Mouse (Mus musculus): ENCODE results near the gene Fam219a. TPM values are rescaled to one million over a fixed set of nuclear protein-coding genes. Genes with fewer than 3 reads are reported as not detected.
A peak's percentile ranks its signal among the peaks of the same experiment; 100 is the strongest.

Fam219a gene
- polyA plus RNA-seq, 1 experiment: 16.0 TPM

GRCm38 (mm10) chr4:41468396-41469080, 100.8 kb downstream of the Fam219a start:
- Histone ChIP-seq H3K4me3 (ENCODE audit: low read depth, low read length) (no peak overlapping the region), H3K4me1 (ENCODE audit: control insufficient read depth, insufficient read depth, insufficient read length, low read length) (no peaks in the 10 kb centered on the region; the same call in 1 of the 2 replicates), H3K27me3 (ENCODE audit: control insufficient read depth, insufficient read depth, low read length) (no peaks in the 10 kb centered on the region), H3K27ac (ENCODE audit: insufficient read depth, low read depth, low read length) (no peak overlapping the region), H3K36me3 (ENCODE audit: control insufficient read depth, insufficient read depth, low read length) (no peaks in the 10 kb centered on the region)
- no peak for TF ChIP-seq POLR2A (IDR thresholded peaks at IDR 0.05; ENCODE audit: low read depth, low read length)
- peak; percentile 38; the same call in 1 of the 2 replicates for TF ChIP-seq CTCF (IDR thresholded peaks at IDR 0.05; ENCODE audit: extremely low read depth, insufficient read length, insufficient replicate concordance, low read depth, low read length)
- 52% methylated on average over 17 of the region's 17 CpGs for WGBS

Other genes starting within 250 kb of the Fam219a start
- gene Ubap1, start 220.5 kb downstream of the Fam219a start, polyA plus RNA-seq (2012; rRNA removed): 11.3 and 24.6 TPM in 2 replicates
- gene Kif24, start 104.7 kb downstream of the Fam219a start, polyA plus RNA-seq (2012; rRNA removed): 0.62 and 1.1 TPM in 2 replicates
- 4.8 and 10.5 TPM in 2 replicates for gene Nudt2, start 104.4 kb downstream of the Fam219a start, polyA plus RNA-seq (2012; rRNA removed)
- gene AI464131, start 66.5 kb downstream of the Fam219a start, polyA plus RNA-seq (2012; rRNA removed): 4.6 and 10.2 TPM in 2 replicates
- gene 1110017D15Rik, start 52.2 kb downstream of the Fam219a start, polyA plus RNA-seq (2012; rRNA removed): 0.37 TPM in 1 of 2 replicates, not detected in the other
- 1.3 and 5.4 TPM in 2 replicates for gene Dnaic1, start 237 bp upstream of the Fam219a start, polyA plus RNA-seq (2012; rRNA removed)
- gene Enho, start 70.8 kb upstream of the Fam219a start, polyA plus RNA-seq (2012; rRNA removed): 7.6 and 9.3 TPM in 2 replicates
- gene Cntfr, start 127.6 kb upstream of the Fam219a start, polyA plus RNA-seq (2012; rRNA removed): 1.7 and 2.0 TPM in 2 replicates
- 24.8 and 28.6 TPM in 2 replicates for gene Il11ra1, start 130.5 kb upstream of the Fam219a start, polyA plus RNA-seq (2012; rRNA removed)
- gene Rpp25l, start 144.0 kb upstream of the Fam219a start, polyA plus RNA-seq (2012; rRNA removed): 25.4 and 48.7 TPM in 2 replicates
- 35.0 and 69.5 TPM in 2 replicates for gene Dctn3, start 153.6 kb upstream of the Fam219a start, polyA plus RNA-seq (2012; rRNA removed)
- 0.09 TPM in 1 of 2 replicates, not detected in the other for gene Arid3c, start 161.6 kb upstream of the Fam219a start, polyA plus RNA-seq (2012; rRNA removed)
- gene Galt, start 185.7 kb upstream of the Fam219a start, polyA plus RNA-seq (2012; rRNA removed): 57.5 and 104 TPM in 2 replicates
- gene Sigmar1, start 186.6 kb upstream of the Fam219a start, polyA plus RNA-seq (2012; rRNA removed): 28.1 and 44.0 TPM in 2 replicates
- gene Ccl27a, start 204.7 kb upstream of the Fam219a start, polyA plus RNA-seq (2012; rRNA removed): 11.7 and 14.6 TPM in 2 replicates